Mouse (Mus musculus): ENCODE measurements around the gene Clrn2.
"Not testable (repeated sequence)": the region's sequence is repeated elsewhere in the genome, so short reads cannot be mapped to it uniquely, and the experiment has no call there.

Gene Clrn2

DNA sequence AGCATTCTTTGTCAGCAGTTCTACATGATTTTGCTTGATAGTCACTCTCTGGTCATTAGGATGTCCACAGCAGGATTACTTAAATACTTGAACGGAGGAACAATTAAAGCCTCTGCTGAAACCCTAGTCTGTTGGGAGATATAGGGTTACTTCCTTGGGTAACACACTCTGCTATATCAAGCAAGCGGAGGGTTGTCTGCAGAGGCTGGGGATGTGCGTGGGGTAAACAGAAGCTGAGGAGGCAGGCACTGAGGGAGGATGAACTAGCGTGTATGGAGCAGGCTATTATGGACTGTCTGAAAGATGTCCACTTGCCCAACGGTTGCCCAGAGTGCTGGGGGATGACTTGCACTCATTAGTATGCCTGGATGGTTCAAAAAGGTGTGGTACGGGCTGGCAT, at the start of gene Clrn2:
Gene Clrn2 (plus strand): TSS at position 301 of the 400 bp plus-strand sequence.
- DNase-seq: no peak

- DNase-seq: no peak
Observed at GRCm38 (mm10) chr5:45406129-45406528, 47.4 kb upstream of the Clrn2 start.

GRCm38 (mm10) chr5:45416478-45416877, 37.1 kb upstream of the Clrn2 start:
- no peak for DNase-seq

DNA sequence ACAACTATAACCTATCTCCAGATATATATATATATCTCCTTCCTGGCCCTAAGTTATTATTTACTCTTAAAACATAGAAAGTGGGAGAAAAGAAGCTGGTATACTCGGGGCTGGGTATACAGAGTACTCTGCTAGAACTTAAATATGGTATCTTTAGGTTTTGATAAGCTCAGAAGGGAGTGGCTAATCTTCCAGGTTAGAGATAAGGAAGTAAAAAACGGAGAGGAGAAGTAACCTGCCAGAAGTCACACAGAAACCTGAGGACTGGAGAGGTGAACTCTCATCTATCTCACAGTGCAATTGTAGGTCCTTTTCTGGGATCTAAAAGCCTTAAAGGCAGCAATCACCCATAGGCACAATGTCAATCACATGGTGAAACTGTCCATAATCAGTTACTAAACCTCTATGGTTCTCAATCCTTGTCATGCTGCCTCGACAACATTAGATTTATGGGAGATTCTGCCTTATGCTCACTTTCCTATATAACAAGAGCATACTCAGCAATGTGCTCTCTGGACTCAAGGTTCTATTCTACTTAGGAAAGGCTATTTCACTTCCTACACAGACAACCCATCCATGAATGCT, 35.6 kb upstream of the Clrn2 start:
- DNase-seq: no peak

DNA sequence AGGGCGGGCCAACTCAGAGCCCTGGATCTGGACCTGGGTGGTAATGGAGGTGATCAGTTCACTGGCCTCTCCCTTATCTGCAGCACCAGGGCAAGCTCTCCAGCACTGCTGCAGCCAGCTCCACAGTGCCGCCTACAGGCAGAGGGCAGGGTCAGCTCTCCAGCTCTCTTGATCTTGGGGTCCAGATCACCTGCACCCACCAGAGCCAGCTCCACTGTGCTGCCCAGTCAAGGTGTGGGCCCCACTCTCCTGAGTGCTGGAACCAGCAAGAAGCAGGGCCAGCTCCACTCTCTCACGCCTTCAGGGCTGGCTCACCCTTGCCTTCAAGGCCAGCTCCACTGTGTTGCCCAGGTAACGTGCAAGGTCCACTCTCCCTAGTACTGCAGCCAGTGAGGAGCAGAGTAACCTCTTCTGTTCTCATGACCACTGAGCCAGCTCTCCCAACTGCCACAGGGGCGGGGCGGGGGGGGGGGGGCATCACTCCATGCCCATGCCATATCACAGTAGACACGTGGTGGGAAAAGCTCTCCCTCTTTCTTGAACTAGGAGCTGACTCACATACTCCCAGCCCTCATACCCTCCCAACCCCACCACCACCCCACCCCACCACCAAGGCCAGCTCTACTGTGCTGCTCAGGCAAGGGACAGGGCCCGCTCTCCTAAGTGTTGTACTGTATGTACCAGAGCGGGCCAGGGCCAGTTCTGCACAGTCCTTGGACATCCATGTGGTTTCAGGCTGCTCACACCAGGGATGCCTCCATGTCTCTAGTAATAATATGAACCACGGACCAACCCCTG, 33.5 kb upstream of the Clrn2 start:
- DNase-seq: no peak

DNA sequence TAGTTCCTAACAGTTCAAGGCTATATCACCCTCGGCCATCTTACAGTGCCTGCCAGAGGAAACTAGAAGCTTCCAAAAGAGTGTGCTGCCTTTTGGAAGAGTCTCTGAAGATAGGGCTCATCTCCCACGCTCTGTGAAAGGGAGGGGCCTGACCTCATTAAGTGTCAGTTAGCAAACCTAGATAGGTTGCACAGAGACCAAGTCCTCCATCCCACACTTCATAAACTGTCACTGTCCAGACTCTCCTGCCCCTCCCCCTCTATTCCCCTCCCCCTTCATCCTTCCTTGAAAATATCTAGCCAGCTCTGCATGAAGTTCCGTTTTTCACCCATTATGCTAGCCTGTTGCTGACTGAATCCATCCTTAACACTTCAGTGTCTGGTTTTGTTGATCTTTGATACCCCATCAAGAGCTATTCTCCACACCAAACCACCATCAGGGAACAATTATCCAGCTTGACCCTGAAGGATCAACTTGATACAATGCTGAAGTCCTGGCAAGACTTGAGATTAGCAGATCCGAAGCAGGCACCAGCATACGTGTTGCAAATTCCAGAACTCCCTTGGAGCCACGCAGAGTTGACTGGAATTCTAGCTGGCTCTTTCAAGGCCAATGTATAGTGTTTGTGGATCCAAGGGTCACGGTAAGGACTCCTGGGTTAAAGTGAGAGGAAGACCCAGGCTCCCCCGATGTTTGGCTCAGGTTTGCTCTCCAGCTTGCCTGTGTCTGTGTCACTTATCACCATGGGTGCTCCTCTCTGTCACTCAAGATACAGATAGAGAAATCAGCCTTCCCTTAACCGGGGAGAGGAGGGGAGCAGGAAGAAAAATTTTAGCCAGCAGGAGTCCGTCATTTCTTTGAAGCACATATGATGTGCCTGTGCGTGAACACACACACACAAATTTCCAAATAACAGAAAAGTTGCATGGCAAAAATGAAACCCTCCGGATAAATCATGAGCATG, 31.4 kb upstream of the Clrn2 start:
- no peak for DNase-seq

- DNase-seq: peak in 1 of 2 experiments; percentile 31
Observed at GRCm38 (mm10) chr5:45424021-45424886, 29.3 kb upstream of the Clrn2 start.

DNA sequence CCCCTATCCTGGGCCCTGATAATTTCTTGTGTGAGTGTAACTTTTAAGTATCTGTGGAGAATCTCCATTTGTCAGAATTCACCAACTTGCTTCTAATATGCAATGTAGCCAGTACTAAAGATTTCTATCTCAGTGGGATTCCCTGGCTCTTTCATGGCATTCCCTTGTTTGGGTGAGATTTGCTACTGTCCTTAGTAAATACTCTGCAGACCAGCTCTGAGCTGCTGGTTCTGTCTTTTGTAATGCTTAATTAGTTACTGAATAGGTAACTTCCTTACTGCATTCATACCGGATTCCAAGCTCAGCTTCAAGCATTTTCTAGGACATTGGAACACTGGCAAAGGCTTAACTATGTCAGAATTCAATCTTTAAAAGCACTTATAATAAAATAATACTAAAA, 27.8 kb upstream of the Clrn2 start:
- not testable (repeated sequence) for DNase-seq

GRCm38 (mm10) chr5:45426416-45427034, 27.0 kb upstream of the Clrn2 start:
- DNase-seq: no peak

GRCm38 (mm10) chr5:45427891-45428290, 25.7 kb upstream of the Clrn2 start:
- DNase-seq: no peak

- DNase-seq: no peak
Observed at GRCm38 (mm10) chr5:45435967-45436950, 17.3 kb upstream of the Clrn2 start.

GRCm38 (mm10) chr5:45437826-45438225, 15.7 kb upstream of the Clrn2 start:
- no peak for DNase-seq

- DNase-seq: no peak
Observed at GRCm38 (mm10) chr5:45438301-45438700, 15.2 kb upstream of the Clrn2 start.

DNA sequence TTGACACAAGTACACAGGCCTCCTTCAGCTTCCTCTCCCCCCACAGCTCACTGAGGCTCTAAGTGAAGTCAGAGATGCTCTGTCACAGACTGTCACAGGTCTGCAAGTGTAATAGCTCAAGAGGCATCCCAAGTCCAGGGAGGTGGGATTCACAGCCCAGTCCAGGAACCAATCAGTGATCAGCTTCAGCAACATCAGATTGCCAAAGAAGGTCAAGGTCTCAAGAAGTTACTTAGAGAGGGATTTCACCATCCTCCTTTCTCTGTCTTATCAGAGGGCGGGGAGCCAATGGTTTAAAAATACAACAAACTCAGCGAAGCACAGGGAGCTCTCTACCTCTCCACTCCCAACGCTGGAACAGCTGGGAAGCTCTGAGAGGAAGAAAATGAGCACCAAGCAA, 12.4 kb upstream of the Clrn2 start:
- DNase-seq: no peak

DNA sequence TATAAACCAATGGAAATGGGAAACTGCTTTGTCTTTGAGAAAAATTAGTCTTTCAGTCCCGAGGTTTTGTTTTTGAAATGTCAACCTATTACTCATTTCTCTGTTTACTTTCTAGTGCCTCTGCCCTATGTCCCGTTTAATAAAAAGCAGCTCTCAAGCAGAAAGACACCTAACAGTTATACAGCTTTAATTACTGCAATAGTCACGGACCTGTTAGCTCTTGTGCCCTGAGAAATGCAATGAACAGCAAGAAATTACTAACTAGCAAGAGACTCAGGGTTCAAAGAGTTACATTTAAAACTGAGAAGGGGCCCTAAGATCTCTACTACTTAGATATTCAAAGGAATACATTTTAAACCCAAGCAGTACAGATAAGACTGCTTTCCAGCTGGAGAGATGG, 11.8 kb upstream of the Clrn2 start:
- DNase-seq: no peak

DNA sequence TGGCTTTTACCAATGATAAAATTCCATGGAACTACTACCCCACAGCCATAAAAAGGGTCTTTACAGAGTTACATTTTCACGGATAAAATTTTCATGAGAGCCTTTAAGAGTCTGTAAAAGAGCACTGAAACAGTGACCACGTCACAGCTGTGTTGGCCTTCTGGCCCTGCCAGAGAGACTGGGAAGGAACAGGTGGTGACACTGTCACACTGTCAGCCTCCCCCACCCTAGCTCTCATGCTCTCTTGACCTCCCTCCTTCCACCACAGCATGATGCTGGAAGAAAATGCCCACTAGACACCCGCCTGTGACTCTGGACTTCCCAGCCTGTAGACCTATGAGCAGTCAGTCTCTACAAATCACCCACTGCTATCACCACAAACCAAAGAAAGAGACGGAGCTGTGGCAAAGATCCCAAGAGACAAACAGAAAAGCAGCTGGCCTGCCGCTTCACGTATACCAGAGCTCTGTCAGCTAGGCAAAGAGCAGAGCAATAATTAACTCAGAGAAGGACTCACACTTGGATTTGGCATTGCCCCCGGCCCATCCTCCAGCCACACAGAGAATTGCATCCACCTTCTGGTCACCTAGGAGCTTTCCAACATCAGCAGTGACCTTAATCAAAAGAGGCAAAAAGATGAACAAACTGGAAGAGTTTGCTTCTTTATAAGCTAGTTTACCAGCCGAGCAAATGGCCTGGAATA, 9.3 kb upstream of the Clrn2 start:
- DNase-seq: no peak

- no peak for DNase-seq
Observed at GRCm38 (mm10) chr5:45448676-45449075, 4.9 kb upstream of the Clrn2 start.

GRCm38 (mm10) chr5:45449206-45449605, 4.3 kb upstream of the Clrn2 start:
- peak in 1 of 2 experiments; percentile 4 for DNase-seq

- DNase-seq: peak; percentile 92 to 93
Observed at GRCm38 (mm10) chr5:45449831-45450716, 3.5 kb upstream of the Clrn2 start, which contains the start of gene Qdpr. TSS of gene Qdpr (minus strand) at chr5:45450236.

Data from spleen, adult 18-20 months (tissue).